Mouse (Mus musculus) limb, embryonic 15.5 days (tissue): Measurements from ENCODE around the gene Agk. TPM values are rescaled to one million over a fixed set of nuclear protein-coding genes. Genes with fewer than 3 reads are reported as not detected.

Experiments used
- ATAC-seq: fragments of 200-750 bp; cut with Nextera tagmentation; 2 replicates; pipeline ENCODE4 v1.8.0; 2017; ENCODE audit warnings: low read depth, moderate TSS enrichment; ENCODE audit not compliant: insufficient number of reproducible peaks, low FRiP score, low TSS enrichment
- H3K27ac ChIP-seq: fragments of 300-500 bp; sonication (generic); 2 replicates; pipeline ENCODE4 v1.5.1; 2015; ENCODE audit warnings: moderate library complexity, mild to moderate bottlenecking, inconsistent platforms
- H3K27me3 ChIP-seq: fragments of 300-500 bp; sonication (generic); 2 replicates; pipeline ENCODE4 v1.6.1; 2015; ENCODE audit warnings: inconsistent platforms
- H3K36me3 ChIP-seq: fragments of 300-500 bp; sonication (generic); 2 replicates; pipeline ENCODE4 v1.6.1; 2015; ENCODE audit warnings: inconsistent platforms
- H3K4me1 ChIP-seq: fragments of 300-500 bp; sonication (generic); 2 replicates; pipeline ENCODE4 v1.6.1; 2015; ENCODE audit warnings: inconsistent platforms
- H3K4me2 ChIP-seq: fragments of 300-500 bp; sonication (generic); 2 replicates; pipeline ENCODE4 v1.6.1; 2015; ENCODE audit warnings: mild to moderate bottlenecking, inconsistent platforms
- H3K4me3 ChIP-seq: fragments of 300-500 bp; sonication (generic); 2 replicates; pipeline ENCODE4 v1.5.1; 2015; ENCODE audit warnings: mild to moderate bottlenecking, inconsistent platforms
- H3K9ac ChIP-seq: fragments of 300-500 bp; sonication (generic); 2 replicates; pipeline ENCODE4 v1.6.1; 2015; ENCODE audit warnings: inconsistent platforms
- H3K9me3 ChIP-seq: fragments of 300-500 bp; sonication (generic); 2 replicates; pipeline ENCODE4 v1.6.1; 2016; ENCODE audit warnings: inconsistent platforms
- WGBS: fragments of 180-500 bp; shearing (Covaris S2); methylation state at CpG from one replicate; pipeline ENCODE4 v1.1.7; 2015; 5-methylcytosine and 5-hydroxymethylcytosine counted together
- polyA plus RNA-seq: library from polyadenylated mRNA; unstranded; fragments of >200 nt; fragmentation: Nextera tagmentation; extraction: Ambion mirVana; gene quantifications from 2 replicates; pipeline ENCODE4 v1.2.1, GENCODE M21; 2015

The Agk gene
- polyA plus RNA-seq, 1 experiment from 2014 or later = 42.4 TPM

DNA sequence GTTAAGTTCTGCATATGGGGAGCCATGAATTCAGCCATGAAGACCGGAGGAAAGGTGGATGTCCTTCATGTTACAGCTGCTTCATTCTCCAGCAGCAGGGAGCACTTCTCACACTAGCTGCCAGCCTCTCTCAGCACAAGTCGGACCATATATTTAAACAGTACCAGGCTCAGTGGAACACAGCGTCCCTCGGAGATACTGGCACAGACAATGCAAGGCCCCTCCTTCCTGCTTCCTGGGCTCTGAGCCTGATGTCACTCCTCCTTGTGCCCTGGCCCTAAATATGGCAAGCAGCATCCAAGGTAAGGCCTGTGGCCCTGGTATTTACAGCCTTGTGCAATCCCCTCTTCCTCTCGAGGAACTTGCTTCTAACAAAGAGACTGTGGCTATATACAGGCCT is 90.8 kb downstream of the Agk start:
- Histone ChIP-seq H3K27ac (no peak overlapping the region), H3K4me3 (no peak overlapping the region), H3K9ac (no peak overlapping the region), H3K27me3 (no peaks in the 10 kb centered on the region), H3K36me3 (0 out of 2 replicates have a peak, but pooled peaks cover 3% of the 10 kb centered on the region), H3K4me2 (no peak overlapping the region), H3K9me3 (no peaks in the 10 kb centered on the region), H3K4me1 (no peaks in the 10 kb centered on the region)
- 67% methylated on average over 5 of the region's 5 CpGs for WGBS
- ATAC-seq = no peak

GRCm38 (mm10) chr6:40418386-40418785 is 93.4 kb downstream of the Agk start:
- no peak overlapping the region for H3K4me2 ChIP-seq
- H3K4me1 ChIP-seq = no peaks in the 10 kb centered on the region
- H3K9ac ChIP-seq = no peak overlapping the region
- H3K27ac ChIP-seq = no peak overlapping the region
- ATAC-seq = no peak
- no peak overlapping the region for H3K4me3 ChIP-seq
- no peaks in the 10 kb centered on the region for H3K9me3 ChIP-seq
- H3K36me3 ChIP-seq = 0 out of 2 replicates have a peak, but pooled peaks cover 1% of the 10 kb centered on the region
- no peaks in the 10 kb centered on the region for H3K27me3 ChIP-seq
- 90% methylated on average over 4 of the region's 4 CpGs for WGBS

DNA sequence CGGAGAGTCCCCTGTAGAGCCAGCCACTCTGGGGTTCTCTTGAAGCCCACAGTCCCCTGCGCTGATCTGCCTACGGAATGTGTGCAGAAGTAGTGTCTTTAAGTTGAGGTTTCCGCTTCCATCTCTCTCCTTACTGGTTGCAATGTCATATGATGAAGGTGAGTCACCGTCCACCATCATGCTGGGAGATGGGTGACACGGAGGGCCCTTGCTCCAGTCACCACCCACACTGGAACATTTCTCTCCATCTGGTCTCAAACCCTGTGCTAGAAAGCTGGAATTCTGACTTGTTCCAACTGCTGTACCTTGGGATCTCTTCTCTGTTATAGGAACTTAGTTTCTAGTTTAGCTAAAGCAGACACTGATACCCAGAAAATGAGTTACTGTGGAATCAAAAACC is 96.1 kb downstream of the Agk start:
- H3K36me3 ChIP-seq = no peaks in the 10 kb centered on the region
- H3K9me3 ChIP-seq = no peaks in the 10 kb centered on the region
- no peak for ATAC-seq
- H3K27ac ChIP-seq = no peak overlapping the region
- no peak overlapping the region for H3K4me2 ChIP-seq
- WGBS = 98% methylated on average over 6 of the region's 6 CpGs
- no peaks in the 10 kb centered on the region for H3K4me1 ChIP-seq
- H3K9ac ChIP-seq = no peak overlapping the region
- no peaks in the 10 kb centered on the region for H3K27me3 ChIP-seq
- no peak overlapping the region for H3K4me3 ChIP-seq

- H3K36me3 ChIP-seq = no peaks in the 10 kb centered on the region
- H3K9ac ChIP-seq = no peak overlapping the region
- H3K4me2 ChIP-seq = no peak overlapping the region
- H3K4me1 ChIP-seq = no peaks in the 10 kb centered on the region
- no peaks in the 10 kb centered on the region for H3K27me3 ChIP-seq
- ATAC-seq = no peak
- no peak overlapping the region for H3K4me3 ChIP-seq
- no peaks in the 10 kb centered on the region for H3K9me3 ChIP-seq
- no peak overlapping the region for H3K27ac ChIP-seq
- 79% methylated on average over 1 of the region's 1 CpGs for WGBS
Observed at GRCm38 (mm10) chr6:40423013-40423412, 98.0 kb downstream of the Agk start.

GRCm38 (mm10) chr6:40423774-40424173 is 98.8 kb downstream of the Agk start:
- Histone ChIP-seq H3K36me3 (no peaks in the 10 kb centered on the region), H3K27ac (no peak overlapping the region), H3K9me3 (no peaks in the 10 kb centered on the region), H3K4me2 (no peak overlapping the region), H3K4me3 (no peak overlapping the region), H3K27me3 (no peaks in the 10 kb centered on the region), H3K4me1 (no peaks in the 10 kb centered on the region), H3K9ac (no peak overlapping the region)
- 59% methylated on average over 1 of the region's 1 CpGs for WGBS
- no peak for ATAC-seq

DNA sequence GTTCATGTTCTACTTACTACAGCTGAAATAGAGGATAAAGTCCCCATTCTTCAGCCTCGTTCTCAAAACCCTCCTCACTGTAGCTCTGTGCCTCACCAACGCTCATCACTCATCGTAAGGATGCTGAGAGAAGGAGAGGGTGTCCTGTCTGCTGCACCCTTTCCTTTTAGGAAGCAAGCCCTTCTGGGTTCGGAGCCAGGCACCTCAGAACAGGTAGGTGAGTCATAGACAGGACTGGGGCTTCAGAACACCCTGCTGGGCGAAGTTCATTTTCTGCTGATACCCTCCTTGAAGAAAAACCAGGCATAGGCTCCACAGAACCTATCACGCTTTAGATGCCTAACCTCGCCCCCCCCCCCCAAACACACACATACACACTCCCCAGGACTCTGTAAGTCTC is 102.5 kb downstream of the Agk start:
- Histone ChIP-seq H3K36me3 (no peaks in the 10 kb centered on the region), H3K9me3 (no peaks in the 10 kb centered on the region), H3K27ac (no peak overlapping the region), H3K4me2 (no peak overlapping the region), H3K4me1 (0 out of 2 replicates have a peak, but pooled peaks cover 6% of the 10 kb centered on the region), H3K4me3 (no peak overlapping the region), H3K9ac (no peak overlapping the region), H3K27me3 (no peaks in the 10 kb centered on the region)
- no peak for ATAC-seq
- 86% methylated on average over 7 of the region's 7 CpGs for WGBS

DNA sequence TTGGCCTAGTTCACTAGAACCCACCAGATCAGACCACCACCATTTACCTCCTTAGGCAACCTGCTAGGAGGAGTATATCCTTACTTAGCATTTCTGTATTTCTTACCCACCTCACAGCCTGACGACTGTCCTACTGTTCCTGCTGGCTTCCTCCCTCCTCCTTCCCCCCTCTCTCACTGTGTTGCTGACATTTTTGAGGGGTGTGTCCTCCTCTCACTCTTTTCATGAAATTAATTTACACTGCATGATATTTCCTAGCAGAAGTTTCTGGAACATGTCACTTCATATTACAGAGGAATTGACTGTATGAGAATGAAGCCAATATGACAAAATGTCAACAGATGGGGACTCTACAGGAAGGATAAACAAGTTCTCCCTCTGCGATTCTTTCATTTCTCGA is 103.7 kb downstream of the Agk start:
- H3K9me3 ChIP-seq = no peaks in the 10 kb centered on the region
- no peak for ATAC-seq
- WGBS = 75% methylated on average over 3 of the region's 3 CpGs

GRCm38 (mm10) chr6:40429521-40429931 is 104.6 kb downstream of the Agk start:
- WGBS = 82% methylated on average over 4 of the region's 4 CpGs
- H3K27me3 ChIP-seq = no peaks in the 10 kb centered on the region
- H3K9me3 ChIP-seq = no peaks in the 10 kb centered on the region
- no peaks in the 10 kb centered on the region for H3K36me3 ChIP-seq
- H3K9ac ChIP-seq = no peak overlapping the region
- no peak overlapping the region for H3K4me2 ChIP-seq
- no peak for ATAC-seq
- H3K4me1 ChIP-seq = peaks cover 8% of the 10 kb centered on the region; the same call in 1 of the 2 replicates
- no peak overlapping the region for H3K4me3 ChIP-seq
- H3K27ac ChIP-seq = no peak overlapping the region

More for the DNA sequence above, 103.7 kb downstream of the Agk start:
- no peaks in the 10 kb centered on the region for H3K27me3 ChIP-seq
- H3K36me3 ChIP-seq = no peaks in the 10 kb centered on the region
- H3K9ac ChIP-seq = no peak overlapping the region
- no peak overlapping the region for H3K27ac ChIP-seq
- H3K4me3 ChIP-seq = no peak overlapping the region
- H3K4me2 ChIP-seq = no peak overlapping the region
- H3K4me1 ChIP-seq = 0 out of 2 replicates have a peak, but pooled peaks cover 6% of the 10 kb centered on the region

DNA sequence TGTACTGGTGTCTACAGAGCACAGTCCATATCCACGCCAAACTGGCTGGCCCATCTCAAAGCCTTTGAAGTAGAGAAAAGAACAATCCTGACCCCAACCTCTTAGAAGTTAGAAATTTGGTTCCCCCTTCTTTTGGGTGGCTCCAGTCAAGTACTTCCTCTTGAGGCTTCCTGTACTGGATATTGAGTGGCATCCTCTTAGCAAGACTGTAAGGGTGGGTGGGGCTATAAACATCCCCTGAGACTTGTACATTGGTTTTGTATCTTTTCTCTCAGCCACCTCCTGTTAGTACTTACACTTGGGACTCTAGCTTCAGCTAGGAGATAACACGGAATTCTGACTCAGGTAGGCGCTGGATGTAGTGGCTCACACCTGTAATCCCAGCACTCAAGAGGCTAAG is 105.3 kb downstream of the Agk start:
- no peaks in the 10 kb centered on the region for H3K36me3 ChIP-seq
- peaks cover 14% of the 10 kb centered on the region for H3K4me1 ChIP-seq
- H3K4me2 ChIP-seq = no peak overlapping the region
- H3K4me3 ChIP-seq = no peak overlapping the region
- no peak overlapping the region for H3K9ac ChIP-seq
- 91% methylated on average over 3 of the region's 3 CpGs for WGBS
- no peaks in the 10 kb centered on the region for H3K27me3 ChIP-seq
- no peak overlapping the region for H3K27ac ChIP-seq
- no peaks in the 10 kb centered on the region for H3K9me3 ChIP-seq
- no peak for ATAC-seq

- H3K27me3 ChIP-seq = no peaks in the 10 kb centered on the region
- H3K36me3 ChIP-seq = no peaks in the 10 kb centered on the region
- no peak overlapping the region for H3K9ac ChIP-seq
- WGBS = 61% methylated on average over 3 of the region's 3 CpGs
- H3K4me3 ChIP-seq = no peak overlapping the region
- H3K9me3 ChIP-seq = no peaks in the 10 kb centered on the region
- no peak for ATAC-seq
- no peak overlapping the region for H3K27ac ChIP-seq
- peaks cover 14% of the 10 kb centered on the region for H3K4me1 ChIP-seq
- no peak overlapping the region for H3K4me2 ChIP-seq
Observed at GRCm38 (mm10) chr6:40430878-40431277, 105.9 kb downstream of the Agk start.

DNA sequence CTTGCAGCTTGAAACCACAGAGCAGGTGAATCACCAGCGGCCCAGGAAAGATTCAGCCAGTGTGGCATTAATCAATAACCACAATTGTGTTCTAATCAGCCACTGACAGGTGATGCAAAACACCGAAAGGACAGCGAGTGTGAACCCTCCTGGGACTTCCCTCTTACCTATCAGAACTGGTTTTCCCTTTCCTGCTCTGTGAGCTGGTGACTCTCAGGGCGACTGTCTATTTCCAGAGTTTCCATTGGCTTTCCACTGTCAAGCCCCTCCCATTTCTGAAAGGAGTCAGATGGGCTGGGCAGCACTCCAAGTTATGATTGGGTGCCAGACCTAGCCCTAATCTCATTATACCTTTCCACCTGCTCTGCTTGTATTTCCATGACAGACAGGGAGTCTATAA is 106.4 kb downstream of the Agk start:
- Histone ChIP-seq H3K4me1 (peaks cover 16% of the 10 kb centered on the region), H3K36me3 (no peaks in the 10 kb centered on the region), H3K27ac (no peak overlapping the region), H3K4me2 (no peak overlapping the region), H3K27me3 (no peaks in the 10 kb centered on the region), H3K9me3 (no peaks in the 10 kb centered on the region), H3K9ac (no peak overlapping the region), H3K4me3 (no peak overlapping the region)
- WGBS = 62% methylated on average over 4 of the region's 4 CpGs
- ATAC-seq = no peak

DNA sequence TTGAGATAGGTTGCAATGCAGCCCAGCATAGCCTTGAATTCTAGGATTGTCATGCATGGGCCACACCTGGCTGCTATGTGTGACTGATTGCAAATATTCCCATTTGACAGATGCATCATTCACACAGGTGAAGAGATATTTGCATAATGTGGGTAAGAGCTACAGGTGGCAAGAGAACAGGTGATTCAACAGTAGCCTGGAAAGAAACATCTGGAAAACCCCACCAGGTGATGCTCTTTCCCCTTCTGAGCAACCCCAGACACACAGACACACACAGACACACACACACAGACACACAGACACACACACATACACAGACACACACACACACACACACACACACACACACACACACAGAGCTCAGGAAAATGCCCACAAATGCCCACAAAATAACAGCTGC is 106.8 kb downstream of the Agk start:
- Histone ChIP-seq H3K9ac (no peak overlapping the region), H3K4me1 (peaks cover 16% of the 10 kb centered on the region), H3K4me3 (no peak overlapping the region), H3K9me3 (no peaks in the 10 kb centered on the region), H3K4me2 (no peak overlapping the region), H3K36me3 (no peaks in the 10 kb centered on the region), H3K27me3 (no peaks in the 10 kb centered on the region), H3K27ac (no peak overlapping the region)
- ATAC-seq = no peak
